Mouse (Mus musculus): Measurements from ENCODE around the gene Gm10401. TPM values are rescaled to one million over a fixed set of nuclear protein-coding genes. Genes with fewer than 3 reads are reported as not detected.
"Not testable (repeated sequence)": the region's sequence is repeated elsewhere in the genome, so short reads cannot be mapped to it uniquely, and the experiment has no call there.

Gene Gm10401
- polyA plus RNA-seq, 1 experiment, result 0.32 TPM

GRCm38 (mm10) chr5:115074749-115075148 lies 23.3 kb downstream of the Gm10401 start:
- WGBS, result 34% methylated on average over 4 of the region's 4 CpGs

GRCm38 (mm10) chr5:115073306-115073705 lies 24.8 kb downstream of the Gm10401 start:
- WGBS, result 45% methylated on average over 8 of the region's 8 CpGs
- DNase-seq (ENCODE audit: low read depth, low spot score), result not testable (repeated sequence)

More at GRCm38 (mm10) chr5:115074749-115075148, 23.3 kb downstream of the Gm10401 start:
- DNase-seq (ENCODE audit: low read depth, low spot score), result no peak

- 21% methylated on average over 7 of the region's 7 CpGs for WGBS
- peak; percentile 83 for DNase-seq (ENCODE audit: low read depth, low spot score)
Observed at GRCm38 (mm10) chr5:115072143-115072542, 26.0 kb downstream of the Gm10401 start.

GRCm38 (mm10) chr5:115071096-115071901 lies 26.8 kb downstream of the Gm10401 start:
- 88% methylated on average over 11 of the region's 11 CpGs for WGBS
- no peak for DNase-seq (ENCODE audit: low read depth, low spot score)

- no peak for DNase-seq (ENCODE audit: low read depth, low spot score)
- WGBS, result 94% methylated on average over 2 of the region's 2 CpGs
Observed at GRCm38 (mm10) chr5:115070457-115070856, 27.6 kb downstream of the Gm10401 start.

- no peak for DNase-seq (ENCODE audit: low read depth, low spot score)
- 74% methylated on average over 3 of the region's 3 CpGs for WGBS
Observed at GRCm38 (mm10) chr5:115069611-115070010, 28.5 kb downstream of the Gm10401 start.

GRCm38 (mm10) chr5:115068671-115069421 lies 29.2 kb downstream of the Gm10401 start:
- WGBS, result 44% methylated on average over 11 of the region's 11 CpGs
- DNase-seq (ENCODE audit: low read depth, low spot score), result no peak

- WGBS, result 65% methylated on average over 4 of the region's 4 CpGs
- DNase-seq (ENCODE audit: low read depth, low spot score), result no peak
Observed at GRCm38 (mm10) chr5:115066245-115066644, 31.9 kb downstream of the Gm10401 start.

- WGBS, result 81% methylated on average over 7 of the region's 7 CpGs
- no peak for DNase-seq (ENCODE audit: low read depth, low spot score)
Observed at GRCm38 (mm10) chr5:115063391-115063790, 34.7 kb downstream of the Gm10401 start.

GRCm38 (mm10) chr5:115062566-115062965 lies 35.5 kb downstream of the Gm10401 start:
- 87% methylated on average over 1 of the region's 1 CpGs for WGBS
- no peak for DNase-seq (ENCODE audit: low read depth, low spot score)

GRCm38 (mm10) chr5:115060977-115061376 lies 37.1 kb downstream of the Gm10401 start:
- 82% methylated on average over 3 of the region's 3 CpGs for WGBS
- no peak for DNase-seq (ENCODE audit: low read depth, low spot score)

- DNase-seq (ENCODE audit: low read depth, low spot score), result no peak
- 64% methylated on average over 8 of the region's 8 CpGs for WGBS
Observed at GRCm38 (mm10) chr5:115060067-115060695, 37.9 kb downstream of the Gm10401 start.

- DNase-seq (ENCODE audit: low read depth, low spot score), result no peak
- WGBS, result 75% methylated on average over 7 of the region's 7 CpGs
Observed at GRCm38 (mm10) chr5:115058584-115059297, 39.4 kb downstream of the Gm10401 start.

GRCm38 (mm10) chr5:115057153-115057552 lies 40.9 kb downstream of the Gm10401 start:
- WGBS, result 96% methylated on average over 4 of the region's 4 CpGs
- DNase-seq (ENCODE audit: low read depth, low spot score), result no peak

GRCm38 (mm10) chr5:115055418-115055817 lies 42.7 kb downstream of the Gm10401 start:
- WGBS, result 80% methylated on average over 6 of the region's 6 CpGs

GRCm38 (mm10) chr5:115053791-115054396 lies 44.2 kb downstream of the Gm10401 start:
- no peak for DNase-seq (ENCODE audit: low read depth, low spot score)
- WGBS, result 88% methylated on average over 22 of the region's 22 CpGs

More at GRCm38 (mm10) chr5:115055418-115055817, 42.7 kb downstream of the Gm10401 start:
- no peak for DNase-seq (ENCODE audit: low read depth, low spot score)

- 26% methylated on average over 8 of the region's 8 CpGs for WGBS
- no peak for DNase-seq (ENCODE audit: low read depth, low spot score)
Observed at GRCm38 (mm10) chr5:115052546-115052945, 45.5 kb downstream of the Gm10401 start.

GRCm38 (mm10) chr5:115050776-115051175 lies 47.3 kb downstream of the Gm10401 start:
- no peak for DNase-seq (ENCODE audit: low read depth, low spot score)
- WGBS, result 85% methylated on average over 6 of the region's 6 CpGs

GRCm38 (mm10) chr5:115049692-115050091 lies 48.4 kb downstream of the Gm10401 start:
- WGBS, result 37% methylated on average over 6 of the region's 6 CpGs
- no peak for DNase-seq (ENCODE audit: low read depth, low spot score)
